In the genomic region with DNA sequence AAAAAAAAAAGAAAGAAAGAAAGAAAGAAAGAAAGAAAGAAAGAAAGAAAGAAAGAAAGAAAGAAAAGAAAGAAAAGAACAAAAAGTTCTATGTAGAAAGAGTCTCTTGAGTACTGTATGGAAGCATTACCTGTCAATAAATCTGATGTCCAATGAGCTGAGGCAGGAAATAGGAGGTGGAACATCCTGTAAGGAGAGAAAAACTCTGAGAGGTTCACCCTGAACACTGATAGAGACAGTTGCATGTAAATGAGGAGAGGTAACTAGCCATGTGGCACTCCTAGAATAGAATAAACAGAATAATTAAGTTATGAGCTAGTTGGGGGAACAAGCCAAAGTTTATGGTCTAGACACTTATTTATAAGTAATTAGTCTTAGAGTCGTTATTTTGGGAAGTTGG, we compare ENCODE assay signal across 28 mouse cellular contexts.
"Had no signal": no experiment of that assay in that cellular context is flagged by ENCODE, and none has a peak within 500 bp of the region (broad histone marks: within the 10 kb centered on the region; RNA-seq: fewer than 3 reads in every experiment).

No protein-coding gene starts in this region.

- DNase-seq: gastrocnemius, adult 2 months; gastrocnemius, postnatal 10 days; gastrocnemius, postnatal 25 days; heart, adult 18-20 months; heart, postnatal 10 days; heart, postnatal 4 days; kidney, adult 18-20 months; kidney, adult 8-10 months; kidney, postnatal 10 days; kidney, postnatal 25 days; kidney, postnatal 4 days; liver; liver, embryonic 13.5 days had no signal

- H3K4me2 ChIP-seq: heart, embryonic 12.5 days; hindbrain, embryonic 12.5 days; hindbrain, embryonic 15.5 days; intestine, embryonic 15.5 days; limb, embryonic 12.5 days; liver, embryonic 11.5 days; liver, embryonic 13.5 days; liver, embryonic 15.5 days had no signal

- H3K27me3 ChIP-seq: heart, embryonic 12.5 days; hindbrain, embryonic 12.5 days; hindbrain, embryonic 15.5 days; intestine, embryonic 15.5 days; limb, embryonic 12.5 days; liver, embryonic 13.5 days had no signal

- H3K4me1 ChIP-seq: heart, embryonic 10.5 days; heart, embryonic 12.5 days; hindbrain, embryonic 12.5 days; hindbrain, embryonic 15.5 days; limb, embryonic 12.5 days had no signal

- H3K9me3 ChIP-seq: heart, embryonic 10.5 days; heart, embryonic 12.5 days; hindbrain, embryonic 10.5 days; hindbrain, embryonic 12.5 days; hindbrain, embryonic 15.5 days; intestine, embryonic 15.5 days; limb, embryonic 10.5 days; limb, embryonic 12.5 days; liver, embryonic 13.5 days; liver, embryonic 15.5 days had no signal

- H3K27ac ChIP-seq: gastrocnemius, adult 2 months; heart, embryonic 10.5 days; hindbrain, embryonic 10.5 days; hindbrain, embryonic 12.5 days; hindbrain, embryonic 15.5 days; hindbrain, postnatal 0 days; intestine, embryonic 15.5 days; layer of hippocampus, adult 2 months; left cerebral cortex, adult 2 months; limb, embryonic 10.5 days; limb, embryonic 12.5 days; liver, embryonic 13.5 days; liver, embryonic 15.5 days had no signal

- ATAC-seq: hindbrain, postnatal 0 days; inflammation-experienced regulatory T-cells, adult 6 months; intestine, embryonic 15.5 days; intestine, postnatal 0 days had no signal

- H3K9ac ChIP-seq: heart, embryonic 12.5 days; hindbrain, embryonic 12.5 days; hindbrain, embryonic 15.5 days; intestine, embryonic 15.5 days; limb, embryonic 12.5 days; liver, embryonic 13.5 days; liver, embryonic 15.5 days had no signal

- H3K4me3 ChIP-seq: gastrocnemius, adult 2 months; heart, embryonic 10.5 days; heart, embryonic 12.5 days; hindbrain, embryonic 10.5 days; hindbrain, embryonic 12.5 days; hindbrain, embryonic 15.5 days; intestine, embryonic 15.5 days; layer of hippocampus, adult 2 months; left cerebral cortex, adult 2 months; limb, embryonic 10.5 days; limb, embryonic 12.5 days; liver, embryonic 13.5 days; liver, embryonic 15.5 days had no signal

- H3K36me3 ChIP-seq: heart, embryonic 10.5 days; heart, embryonic 12.5 days; hindbrain, embryonic 10.5 days; hindbrain, embryonic 12.5 days; hindbrain, embryonic 15.5 days; intestine, embryonic 15.5 days; limb, embryonic 10.5 days; limb, embryonic 12.5 days; liver, embryonic 13.5 days; liver, embryonic 15.5 days had no signal
